Comparison of ENCODE assay signal across 8 mouse cellular contexts in genomic region chr5:25006848-25007247, GRCm38 (mm10).
DNase-seq lines count a peak whose midpoint lies in the region; ATAC-seq and TF ChIP-seq lines count a peak whose summit lies in the region.

No protein-coding gene starts in this region.

- H3K4me3 ChIP-seq in left cerebral cortex, adult 2 months, result no peak overlapping the region
- H3K4me3 ChIP-seq in midbrain, embryonic 11.5 days (ENCODE audit: low read depth, low read length), result no peak overlapping the region

- H3K36me3 ChIP-seq in midbrain, embryonic 11.5 days (ENCODE audit: control insufficient read depth, insufficient read depth, low read length), result no peaks in the 10 kb centered on the region

- peak; percentile 51; the same call in 1 of the 2 replicates for ATAC-seq in midbrain, embryonic 11.5 days (ENCODE audit: low FRiP score)

- 45% methylated on average over 8 of the region's 8 CpGs for WGBS in midbrain, embryonic 11.5 days

- DNase-seq in adrenal gland, adult (ENCODE audit: inconsistent age in 2 of 2, low spot score in 1 of 2), result peak; percentile 93 to 96
- DNase-seq in embryo, embryonic 10 days (ENCODE audit: low spot score), result peak; percentile 85
- peak; percentile 82 for DNase-seq in gastrocnemius, postnatal 14 days
- peak; percentile 81 for DNase-seq in induced T-regulatory cell, adult 2 months (ENCODE audit: low read depth)
- peak; percentile 79 to 82 for DNase-seq in left cerebral cortex, adult 2 months (ENCODE audit: extremely low spot score in 1 of 2, low spot score in 2 of 2)
- peak; percentile 96 for DNase-seq in midbrain, embryonic 11.5 days (ENCODE audit: low spot score, missing footprints)
- DNase-seq in skeletal muscle tissue, adult 2 months (ENCODE audit: low read depth, low spot score), result peak; percentile 68
- peak; percentile 60 for DNase-seq in yolk sac, embryonic 10.5 days (ENCODE audit: low spot score)

- no peaks in the 10 kb centered on the region for H3K9me3 ChIP-seq in midbrain, embryonic 11.5 days (ENCODE audit: control insufficient read depth, low read length)

- no peaks in the 10 kb centered on the region; the same call in 1 of the 2 replicates for H3K27me3 ChIP-seq in midbrain, embryonic 11.5 days (ENCODE audit: control insufficient read depth, insufficient read depth, low read length)

- peak; percentile 87 for TF ChIP-seq CTCF in left cerebral cortex, adult 2 months (IDR thresholded peaks at IDR 0.05)

- H3K9ac ChIP-seq in midbrain, embryonic 11.5 days (ENCODE audit: low read length), result no peak overlapping the region

- H3K4me1 ChIP-seq in midbrain, embryonic 11.5 days (ENCODE audit: control insufficient read depth, insufficient read depth, low read length), result peaks cover 8% of the 10 kb centered on the region

- intact Hi-C loops in gastrocnemius, postnatal 14 days (cut with DNase I; ENCODE audit: low total_unique reads), result no loop called here
- intact Hi-C loops in left cerebral cortex, adult 2 months (cut with DNase I), result loop anchor here (5.0 kb wide), 1 partner anchor 165 kb away; the partner anchor contains the start of gene Rheb

- H3K27ac ChIP-seq in left cerebral cortex, adult 2 months, result no peak overlapping the region; the same call in 1 of the 2 replicates
- H3K27ac ChIP-seq in midbrain, embryonic 11.5 days (ENCODE audit: low read depth, low read length), result no peak overlapping the region

- no peak overlapping the region for H3K4me2 ChIP-seq in midbrain, embryonic 11.5 days
